Mouse (Mus musculus): Measurements from ENCODE around the gene Rras.

DNA sequence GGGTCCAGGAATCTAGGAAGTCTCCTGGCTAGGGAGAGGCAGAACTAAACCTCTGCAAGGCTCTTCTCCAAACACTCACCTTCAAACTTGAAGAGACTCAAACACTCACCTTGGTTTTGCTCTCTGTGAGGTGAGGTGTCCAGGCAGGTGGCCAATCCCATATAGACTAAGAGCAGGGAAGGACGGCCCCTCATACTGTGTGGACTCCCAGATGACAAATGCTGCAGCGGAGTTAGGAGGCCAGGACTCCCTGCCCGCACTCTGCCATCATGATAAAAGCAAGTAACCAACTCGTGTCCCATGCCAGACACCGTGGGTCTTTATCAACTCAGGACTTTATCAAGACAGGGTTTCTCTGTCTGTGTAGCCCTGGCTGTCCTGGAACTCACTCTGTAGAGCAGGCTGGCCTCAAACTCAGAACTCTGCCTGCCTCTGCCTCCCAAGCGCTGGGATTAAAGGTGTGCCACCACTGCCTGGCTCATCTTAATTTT, 42.9 kb downstream of the Rras start:
- TF ChIP-seq CTCF (IDR thresholded peaks at IDR 0.05; ENCODE audit: low read depth), result no peak
- no peak for TF ChIP-seq EP300 (IDR thresholded peaks at IDR 0.05; ENCODE audit: low read depth)

Data from liver, embryonic 14.5 days (tissue).